ENCODE assay signal across 9 mouse cellular contexts in the genomic region with DNA sequence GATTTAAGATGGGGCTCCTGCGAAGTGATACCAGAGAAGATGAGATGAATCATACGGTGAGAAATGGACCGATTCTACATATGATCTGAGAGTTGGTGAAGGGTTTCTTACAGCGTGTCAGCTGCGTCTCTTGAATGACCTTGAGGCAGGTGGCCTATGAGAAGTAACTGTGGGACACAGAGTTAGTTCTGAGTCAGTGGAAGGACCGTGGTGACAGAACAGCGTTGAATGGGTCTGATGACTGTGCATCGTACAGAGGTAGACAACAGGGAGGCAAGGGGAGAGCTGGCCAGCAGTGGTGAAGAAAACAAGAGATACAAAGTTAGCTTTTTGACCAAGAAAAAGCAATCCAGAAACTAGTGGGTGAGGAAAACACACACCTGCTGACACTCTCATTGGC. TPM values are rescaled to one million over a fixed set of nuclear protein-coding genes. Genes with fewer than 3 reads are reported as not detected.
A peak's percentile ranks its signal among the peaks of the same experiment; 100 is the strongest.
DNase-seq lines count a peak whose midpoint lies in the region; ATAC-seq and TF ChIP-seq lines count a peak whose summit lies in the region.
"Had no signal": no experiment of that assay in that cellular context is flagged by ENCODE, and none has a peak within 500 bp of the region (broad histone marks: within the 10 kb centered on the region; RNA-seq: fewer than 3 reads in every experiment).

No protein-coding gene starts in this region.

- H3K27me3 ChIP-seq in heart, embryonic 11.5 days (ENCODE audit: control insufficient read depth, insufficient read depth, low read length): no peaks in the 10 kb centered on the region
- H3K27me3 ChIP-seq in neural tube, embryonic 12.5 days (replicated peaks): no peaks in the 10 kb centered on the region
- H3K27me3 ChIP-seq in limb, embryonic 15.5 days: no peaks in the 10 kb centered on the region
- no peaks in the 10 kb centered on the region for H3K27me3 ChIP-seq in stomach, postnatal 0 days (ENCODE audit: control insufficient read depth, insufficient read depth, low read length)

- WGBS in heart, embryonic 11.5 days (ENCODE audit: insufficient replicate concordance): 67% methylated on average over 8 of the region's 8 CpGs
- WGBS in neural tube, embryonic 12.5 days: 76% methylated on average over 8 of the region's 8 CpGs
- whole genome bisulfite sequencing in limb, embryonic 15.5 days: 78% methylated on average over 8 of the region's 8 CpGs
- 69% methylated on average over 8 of the region's 8 CpGs for WGBS in stomach, postnatal 0 days

- no peak for ATAC-seq in heart, embryonic 11.5 days (replicated peaks; ENCODE audit: insufficient number of reproducible peaks, low FRiP score, low TSS enrichment)
- ATAC-seq in neural tube, embryonic 12.5 days (ENCODE audit: low FRiP score, low read depth): no peak
- ATAC-seq in limb, embryonic 15.5 days (ENCODE audit: insufficient number of reproducible peaks, low FRiP score, low TSS enrichment, low read depth): no peak
- no peak for ATAC-seq in stomach, postnatal 0 days (ENCODE audit: low FRiP score, low TSS enrichment)

- no peaks in the 10 kb centered on the region for H3K9me3 ChIP-seq in heart, embryonic 11.5 days (replicated peaks; ENCODE audit: control insufficient read depth, low read length)
- no peaks in the 10 kb centered on the region for H3K9me3 ChIP-seq in neural tube, embryonic 12.5 days
- no peaks in the 10 kb centered on the region for H3K9me3 ChIP-seq in limb, embryonic 15.5 days
- no peaks in the 10 kb centered on the region for H3K9me3 ChIP-seq in stomach, postnatal 0 days (ENCODE audit: control insufficient read depth, low read length)

- H3K27ac ChIP-seq in heart, embryonic 11.5 days (ENCODE audit: low read depth, low read length): peak overlapping the region; percentile 86
- H3K27ac ChIP-seq in neural tube, embryonic 12.5 days: no peak overlapping the region
- peak overlapping the region; percentile 95 for H3K27ac ChIP-seq in limb, embryonic 15.5 days
- H3K27ac ChIP-seq in stomach, postnatal 0 days (replicated peaks): peak overlapping the region; percentile 94

- DNase-seq in heart, postnatal 10 days: no peak
- DNase-seq in neural tube, embryonic 10.5 days (ENCODE audit: extremely low spot score, low spot score): no peak
- DNase-seq in stomach, postnatal 0 days (ENCODE audit: low spot score): no peak
- DNase-seq in left cerebral cortex, postnatal 14 days (ENCODE audit: low spot score in 2 of 2): no peak
- DNase-seq in urinary bladder, postnatal 25 days (ENCODE audit: low spot score): no peak

- peaks cover 30% of the 10 kb centered on the region for H3K4me1 ChIP-seq in heart, embryonic 11.5 days (ENCODE audit: control insufficient read depth, insufficient read depth, low read length)
- peaks cover 16% of the 10 kb centered on the region for H3K4me1 ChIP-seq in neural tube, embryonic 12.5 days
- peaks cover 37% of the 10 kb centered on the region for H3K4me1 ChIP-seq in limb, embryonic 15.5 days
- H3K4me1 ChIP-seq in stomach, postnatal 0 days (replicated peaks; ENCODE audit: control insufficient read depth, insufficient read depth): peaks cover 7% of the 10 kb centered on the region

- TF ChIP-seq CTCF in stomach, postnatal 0 days (IDR thresholded peaks at IDR 0.05; ENCODE audit: low read depth): no peak

- peak overlapping the region; percentile 80 for H3K4me2 ChIP-seq in heart, embryonic 11.5 days
- peak overlapping the region; percentile 62 for H3K4me2 ChIP-seq in neural tube, embryonic 12.5 days (replicated peaks)
- peak overlapping the region; percentile 69 for H3K4me2 ChIP-seq in limb, embryonic 15.5 days
- peak overlapping the region; percentile 80 for H3K4me2 ChIP-seq in stomach, postnatal 0 days (replicated peaks; ENCODE audit: low read depth)

- TF ChIP-seq EP300 in stomach, postnatal 0 days (optimal IDR thresholded peaks at IDR 0.05): no peak

- intact Hi-C loops in heart, postnatal 10 days (cut with DNase I): no loop called here
- intact Hi-C loops in left cerebral cortex, postnatal 14 days (cut with DNase I): no loop called here

- peak overlapping the region; percentile 90 for H3K9ac ChIP-seq in heart, embryonic 11.5 days (ENCODE audit: low read depth, low read length)
- no peak overlapping the region for H3K9ac ChIP-seq in neural tube, embryonic 12.5 days
- 0 out of 2 replicates have a peak overlapping the region, but pooled peaks have one; percentile 47 for H3K9ac ChIP-seq in limb, embryonic 15.5 days
- H3K9ac ChIP-seq in stomach, postnatal 0 days (ENCODE audit: low read length): no peak overlapping the region

- H3K36me3 ChIP-seq in heart, embryonic 11.5 days (ENCODE audit: control insufficient read depth, insufficient read depth, low read length): no peaks in the 10 kb centered on the region
- H3K36me3 ChIP-seq in neural tube, embryonic 12.5 days: no peaks in the 10 kb centered on the region
- H3K36me3 ChIP-seq in limb, embryonic 15.5 days: 0 out of 2 replicates have a peak, but pooled peaks cover 3% of the 10 kb centered on the region
- 0 out of 2 replicates have a peak, but pooled peaks cover under 1% of the 10 kb centered on the region for H3K36me3 ChIP-seq in stomach, postnatal 0 days (ENCODE audit: control insufficient read depth, insufficient read depth, low read length)

- H3K4me3 ChIP-seq in heart, embryonic 11.5 days (ENCODE audit: low read depth, low read length): peak overlapping the region; percentile 68
- no peak overlapping the region for H3K4me3 ChIP-seq in neural tube, embryonic 12.5 days
- peak overlapping the region; percentile 55 for H3K4me3 ChIP-seq in limb, embryonic 15.5 days
- no peak overlapping the region; the same call in 1 of the 2 replicates for H3K4me3 ChIP-seq in stomach, postnatal 0 days (ENCODE audit: low read depth, low read length)

RNA-seq across cellular contexts. Expression of a gene that starts 0.7 kb away (rescaled TPM):
- polyA plus RNA-seq in heart, embryonic 11.5 days (2014; fragmentation: Nextera tagmentation; extraction: Ambion mirVana): 13.5 and 15.5 TPM in 2 replicates
- 10 to 100 TPM; 12.4 to 13.0 TPM for total RNA-seq in heart, postnatal 10 days (2021)
- 5.6 and 8.2 TPM in 2 replicates for polyA plus RNA-seq in neural tube, embryonic 12.5 days (2016; fragmentation: Nextera tagmentation; extraction: Ambion mirVana)
- 15.7 and 16.4 TPM in 2 replicates for polyA plus RNA-seq in limb, embryonic 15.5 days (2015; fragmentation: Nextera tagmentation; extraction: Ambion mirVana)
- 5.2 and 6.7 TPM in 2 replicates for polyA plus RNA-seq in stomach, postnatal 0 days (2015; fragmentation: Nextera tagmentation; extraction: Ambion mirVana)
- 10 to 100 TPM; 12.2 to 13.6 TPM for total RNA-seq in left cerebral cortex, postnatal 14 days (2021)

RNA-seq across cellular contexts. Expression of a gene that starts 2.6 kb away (rescaled TPM):
- polyA plus RNA-seq in heart, embryonic 11.5 days (2014; fragmentation: Nextera tagmentation; extraction: Ambion mirVana): 19.4 and 22.2 TPM in 2 replicates
- total RNA-seq in heart, postnatal 10 days (2021): 10 to 100 TPM; 15.5 to 15.6 TPM
- polyA plus RNA-seq in neural tube, embryonic 12.5 days (2016; fragmentation: Nextera tagmentation; extraction: Ambion mirVana): 62.6 and 71.5 TPM in 2 replicates
- polyA plus RNA-seq in limb, embryonic 15.5 days (2015; fragmentation: Nextera tagmentation; extraction: Ambion mirVana): 34.2 and 35.5 TPM in 2 replicates
- 19.9 and 20.4 TPM in 2 replicates for polyA plus RNA-seq in stomach, postnatal 0 days (2015; fragmentation: Nextera tagmentation; extraction: Ambion mirVana)
- 10 to 100 TPM; 71.8 to 76.7 TPM for total RNA-seq in left cerebral cortex, postnatal 14 days (2021)

RNA-seq across cellular contexts. Expression of a gene that starts 46.2 kb away (rescaled TPM):
- 0.19 and 0.27 TPM in 2 replicates for polyA plus RNA-seq in heart, embryonic 11.5 days (2014; fragmentation: Nextera tagmentation; extraction: Ambion mirVana)
- 1 to 10 TPM; 2.5 to 4.5 TPM for total RNA-seq in heart, postnatal 10 days (2021)
- polyA plus RNA-seq in neural tube, embryonic 12.5 days (2016; fragmentation: Nextera tagmentation; extraction: Ambion mirVana): 13.8 and 15.4 TPM in 2 replicates
- polyA plus RNA-seq in limb, embryonic 15.5 days (2015; fragmentation: Nextera tagmentation; extraction: Ambion mirVana): 0.55 and 1.5 TPM in 2 replicates
- polyA plus RNA-seq in stomach, postnatal 0 days (2015; fragmentation: Nextera tagmentation; extraction: Ambion mirVana): 0.45 and 0.69 TPM in 2 replicates
- total RNA-seq in left cerebral cortex, postnatal 14 days (2021): 10 to 100 TPM; 86.1 to 99.6 TPM
- total RNA-seq: common myeloid progenitor, adult 5-6 weeks had no signal

RNA-seq across cellular contexts. Expression of a gene that starts 46.2 kb away (rescaled TPM):
- 5.5 and 6.2 TPM in 2 replicates for polyA plus RNA-seq in heart, embryonic 11.5 days (2014; fragmentation: Nextera tagmentation; extraction: Ambion mirVana)
- 10 to 100 TPM; 52.4 to 54.4 TPM for total RNA-seq in heart, postnatal 10 days (2021)
- 48.7 and 51.6 TPM in 2 replicates for polyA plus RNA-seq in neural tube, embryonic 12.5 days (2016; fragmentation: Nextera tagmentation; extraction: Ambion mirVana)
- 216 and 254 TPM in 2 replicates for polyA plus RNA-seq in limb, embryonic 15.5 days (2015; fragmentation: Nextera tagmentation; extraction: Ambion mirVana)
- polyA plus RNA-seq in stomach, postnatal 0 days (2015; fragmentation: Nextera tagmentation; extraction: Ambion mirVana): 46.5 and 58.7 TPM in 2 replicates
- 10 to 100 TPM; 15.8 to 16.2 TPM for total RNA-seq in left cerebral cortex, postnatal 14 days (2021)

Comparison
In these comparisons a context has a peak if more than half of its experiments do, and no peak if none do; other contexts are left out.
1. H3K4me3 ChIP-seq: peak in heart, embryonic 11.5 days (single experiment) and limb, embryonic 15.5 days (single experiment); none in neural tube, embryonic 12.5 days (single experiment) and stomach, postnatal 0 days (single experiment).
2. H3K9ac ChIP-seq: peak in heart, embryonic 11.5 days (single experiment) and limb, embryonic 15.5 days (single experiment); none in neural tube, embryonic 12.5 days (single experiment) and stomach, postnatal 0 days (single experiment).
3. Peak in every context shown above with its lines, with median percentiles within 50 percentile points of each other: H3K4me2 ChIP-seq.